Mouse (Mus musculus): ENCODE results near the gene Zfp646. TPM values are rescaled to one million over a fixed set of nuclear protein-coding genes. Genes with fewer than 3 reads are reported as not detected.
"Not testable (repeated sequence)": the region's sequence is repeated elsewhere in the genome, so short reads cannot be mapped to it uniquely, and the experiment has no call there.

The Zfp646 gene
- total RNA-seq (2021), result 10 to 100 TPM; 34.6 to 35.9 TPM
- long read RNA-seq, full-length matches to known transcripts, result 4 of 13 reads
- long read RNA-seq, partial matches to known transcripts, result 7 of 13 reads
- long read RNA-seq, other reads (novel, unspliced or antisense), result 2 of 13 reads

DNA sequence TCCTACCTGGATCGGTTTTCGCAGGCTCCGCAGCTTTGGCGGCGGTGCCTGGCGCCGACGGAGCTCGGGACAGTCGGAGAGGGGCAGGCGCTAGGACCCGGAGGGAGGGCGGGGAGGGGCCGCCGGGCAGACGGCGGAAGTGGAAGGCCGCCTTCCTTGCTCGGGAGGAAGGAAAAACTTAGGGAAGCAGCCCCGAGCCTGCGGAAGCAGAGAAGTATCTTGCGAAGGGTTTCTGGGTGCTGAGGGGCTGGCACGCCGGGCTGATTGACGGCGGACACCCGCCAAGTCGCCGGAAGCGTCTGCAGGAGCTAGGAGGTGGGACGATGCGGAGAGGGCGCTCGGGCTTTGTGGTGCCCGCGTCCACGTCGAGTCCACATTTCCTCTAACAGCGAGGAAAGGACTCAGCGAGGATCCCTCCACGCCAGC lies at the start of gene Zfp646:
TSS of gene Zfp646 (plus strand) at position 181 of the 426 bp plus-strand sequence.
- peak; percentile 68 to 76 for DNase-seq (ENCODE audit: low spot score in 2 of 2)

DNA sequence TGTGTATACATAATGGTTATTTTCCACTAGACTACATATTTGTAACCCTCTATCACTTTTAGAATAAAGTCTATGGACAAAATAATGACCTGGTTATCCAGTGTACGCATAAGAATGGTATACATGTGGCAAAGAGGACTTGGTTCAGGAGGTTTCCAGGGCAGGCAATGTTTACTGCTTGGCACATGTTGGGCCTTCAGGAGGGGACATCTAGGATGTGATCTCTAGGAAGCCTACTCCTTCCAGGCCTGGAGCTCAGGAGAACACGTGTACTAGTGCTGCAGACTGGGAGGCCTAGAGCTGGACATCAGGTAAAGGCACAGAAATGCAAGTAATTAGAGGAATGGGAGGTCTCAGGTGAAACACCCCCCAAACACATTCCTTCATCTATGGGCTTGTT lies 40.5 kb upstream of the Zfp646 start:
- DNase-seq (ENCODE audit: low spot score in 2 of 2), result no peak

DNA sequence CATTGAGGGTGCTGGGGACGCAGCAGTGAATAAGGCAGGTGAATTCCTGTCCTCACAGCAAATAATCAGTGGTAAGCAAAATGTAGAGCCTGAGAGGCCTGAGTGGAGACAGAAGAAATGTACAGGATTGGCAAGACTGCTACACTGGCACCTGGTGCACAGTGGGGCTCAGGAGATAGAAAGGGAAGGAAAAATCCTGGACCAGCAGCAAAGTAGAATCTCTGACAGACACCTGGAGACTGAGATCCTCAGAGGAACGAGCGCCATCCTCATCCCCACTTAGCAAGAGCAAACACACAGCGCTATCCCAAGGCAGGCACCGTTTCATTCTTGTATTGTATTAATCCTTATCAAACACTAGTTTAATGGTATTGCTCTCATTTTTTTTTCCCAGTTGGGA lies 38.5 kb upstream of the Zfp646 start:
- DNase-seq (ENCODE audit: low spot score in 2 of 2), result no peak

DNA sequence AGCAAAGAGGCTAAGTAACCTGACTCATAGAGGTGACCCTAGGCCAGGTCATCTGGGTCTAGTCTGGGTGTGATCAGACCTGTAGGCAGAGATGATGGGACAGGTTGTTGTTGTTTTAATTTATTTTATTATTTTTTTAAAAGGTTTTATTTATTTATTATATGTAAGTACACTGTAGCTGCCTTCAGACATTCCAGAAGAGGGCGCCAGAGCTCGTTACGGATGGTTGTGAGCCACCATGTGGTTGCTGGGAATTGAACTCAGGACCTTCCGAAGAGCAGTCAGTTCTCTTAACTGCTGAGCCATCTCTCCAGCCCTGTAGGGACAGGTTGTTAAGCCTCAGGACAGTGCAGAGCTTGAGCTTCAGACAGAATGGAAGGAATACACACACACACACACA lies 38.1 kb upstream of the Zfp646 start:
- not testable (repeated sequence) for DNase-seq (ENCODE audit: low spot score in 2 of 2)

DNA sequence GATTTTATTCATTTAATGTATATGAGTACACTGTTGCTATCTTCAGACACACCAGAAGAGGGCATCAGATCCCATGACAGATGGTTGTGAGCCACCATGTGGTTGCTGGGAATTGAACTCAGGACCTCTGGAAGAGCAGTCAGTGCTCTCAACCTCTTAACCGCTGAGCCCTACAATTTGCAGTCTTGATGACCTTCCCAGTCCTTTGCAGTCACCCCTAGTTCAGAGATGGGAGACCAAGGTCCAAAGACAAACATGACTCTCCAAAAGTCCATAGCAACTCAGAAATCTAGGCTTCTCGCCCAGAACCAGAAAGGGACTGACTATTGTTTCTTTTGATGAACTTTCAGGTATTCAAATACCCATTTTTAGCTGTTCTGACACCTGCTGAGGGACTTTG lies 36.0 kb upstream of the Zfp646 start:
- DNase-seq (ENCODE audit: low spot score in 2 of 2), result not testable (repeated sequence)

DNA sequence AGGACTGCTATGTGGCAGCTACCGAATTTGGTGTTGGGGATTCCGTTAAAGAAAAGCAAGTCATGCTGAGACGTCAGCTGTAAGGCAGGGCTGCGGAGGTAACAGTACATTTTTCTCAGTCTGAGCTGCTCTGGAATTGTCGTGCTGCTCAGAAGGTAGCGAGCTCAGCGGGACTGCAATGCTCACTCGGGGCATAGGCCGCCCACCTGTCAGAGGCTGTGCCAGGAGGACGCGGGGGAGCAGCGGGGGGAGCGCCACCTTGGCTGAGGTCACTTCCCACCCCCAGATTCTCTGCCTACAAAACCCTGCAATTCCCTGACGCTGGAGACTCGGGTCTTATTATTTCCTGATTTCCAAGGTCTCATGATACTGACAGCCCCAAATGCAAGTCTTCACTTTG lies 35.1 kb upstream of the Zfp646 start:
- peak in 1 of 2 experiments; percentile 59 for DNase-seq (ENCODE audit: low spot score in 2 of 2)

DNA sequence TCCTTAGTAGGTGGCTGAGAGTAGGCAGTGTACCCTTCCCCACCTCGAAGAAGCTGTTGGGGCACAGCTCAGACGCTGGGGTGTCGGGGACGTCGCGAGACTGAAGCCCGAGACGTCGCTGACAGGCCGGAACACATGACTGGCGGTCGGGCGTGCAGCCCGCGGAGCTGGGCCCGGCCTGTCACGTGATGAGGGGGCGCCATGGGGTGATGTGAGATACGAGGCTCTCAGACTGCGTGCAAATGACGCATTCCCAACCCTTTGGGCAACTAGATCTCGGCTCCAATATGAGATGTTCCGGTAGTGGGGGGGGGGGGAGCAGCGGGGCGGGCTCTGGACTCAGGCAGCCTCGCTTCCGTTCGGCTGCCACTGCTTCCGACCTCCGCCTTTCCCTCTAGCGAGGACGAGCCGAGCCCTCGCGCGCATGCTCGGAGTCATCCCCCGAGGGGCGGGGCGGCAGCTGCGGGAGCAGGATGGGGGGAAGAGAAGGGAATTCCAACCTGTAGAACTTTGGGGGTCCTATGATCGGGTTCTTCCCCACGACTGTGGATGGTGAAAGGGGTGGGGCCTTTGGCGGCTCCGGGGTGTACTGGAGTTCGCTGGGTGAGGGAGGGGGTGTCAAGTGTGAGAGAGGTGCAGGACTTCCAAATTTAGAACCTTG lies 34.6 kb upstream of the Zfp646 start:
- DNase-seq (ENCODE audit: low spot score in 2 of 2), result peak; percentile 94 to 97

DNA sequence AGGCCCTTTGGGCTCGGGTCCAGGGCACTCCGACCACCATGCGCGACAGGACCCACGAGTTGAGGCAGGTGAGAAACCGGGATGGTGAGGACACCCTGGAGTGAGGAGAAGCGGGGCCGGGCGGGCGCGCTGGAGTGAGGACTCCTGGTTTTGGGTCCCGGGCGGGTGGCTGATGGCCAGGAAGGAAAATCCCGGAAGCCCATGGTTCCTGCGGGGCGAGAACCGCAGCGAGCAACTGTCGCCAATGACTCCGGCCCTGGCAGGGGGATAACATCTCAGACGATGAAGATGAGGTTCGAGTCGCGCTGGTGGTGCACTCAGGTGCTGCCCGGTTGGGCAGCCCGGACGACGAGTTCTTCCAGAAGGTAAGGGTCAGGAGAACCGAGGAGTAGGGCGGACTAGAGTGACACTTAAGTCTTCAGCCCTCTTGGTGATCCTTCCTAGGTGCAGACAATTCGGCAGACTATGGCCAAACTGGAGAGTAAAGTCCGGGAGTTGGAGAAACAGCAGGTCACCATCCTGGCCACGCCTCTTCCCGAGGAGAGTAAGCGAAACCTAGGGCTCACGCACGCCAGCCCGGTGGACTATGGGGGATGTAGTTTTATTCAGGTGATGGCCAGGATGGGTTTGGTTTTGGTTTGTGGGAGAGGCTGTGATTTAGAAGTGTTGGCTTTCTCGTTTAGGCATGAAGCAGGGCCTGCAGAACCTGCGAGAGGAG lies 33.9 kb upstream of the Zfp646 start:
- DNase-seq (ENCODE audit: low spot score in 2 of 2), result peak; percentile 73 to 83

DNA sequence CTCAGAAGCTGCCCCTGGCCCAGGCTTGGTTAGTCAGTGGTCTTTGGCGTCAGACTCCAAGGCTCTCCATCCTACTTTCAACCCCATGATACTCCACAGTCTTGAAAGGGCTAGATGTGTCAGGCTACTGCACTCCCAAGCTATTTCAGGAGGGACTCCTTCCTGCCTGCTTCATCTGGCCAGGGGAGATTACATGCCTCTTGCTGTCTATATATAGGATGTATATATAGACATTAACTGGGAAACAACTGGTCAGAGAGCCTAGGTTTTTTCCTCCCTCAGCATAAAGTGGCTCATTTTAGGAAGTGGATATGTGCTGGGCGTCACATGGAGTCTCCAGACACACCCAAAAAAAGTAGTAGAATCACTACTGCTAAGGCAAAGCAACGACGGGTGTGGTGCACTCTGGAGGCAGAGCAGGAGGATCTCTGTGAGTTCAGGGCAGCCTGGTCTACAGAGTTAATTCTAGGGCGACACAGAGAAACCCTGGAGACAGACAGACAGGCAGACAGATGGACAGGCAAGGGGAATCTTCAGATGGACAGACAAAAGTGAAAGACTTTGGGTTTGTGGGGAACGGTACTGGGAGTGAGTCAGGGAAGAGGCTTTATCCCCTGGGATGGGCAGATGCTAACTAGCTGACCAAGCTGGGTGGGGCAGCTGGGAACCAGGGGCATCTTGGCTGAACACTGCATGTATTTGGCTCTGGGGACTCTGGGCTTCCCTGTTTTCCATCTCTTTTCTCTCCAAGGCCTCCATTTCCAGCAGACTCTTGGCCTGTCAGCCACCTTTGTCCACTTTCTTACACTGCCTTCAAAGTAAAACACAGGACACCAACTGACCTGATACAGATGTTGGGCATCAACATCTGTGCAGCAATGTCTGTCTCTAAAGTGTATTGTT lies 25.8 kb upstream of the Zfp646 start:
- DNase-seq (ENCODE audit: low spot score in 2 of 2), result no peak

DNA sequence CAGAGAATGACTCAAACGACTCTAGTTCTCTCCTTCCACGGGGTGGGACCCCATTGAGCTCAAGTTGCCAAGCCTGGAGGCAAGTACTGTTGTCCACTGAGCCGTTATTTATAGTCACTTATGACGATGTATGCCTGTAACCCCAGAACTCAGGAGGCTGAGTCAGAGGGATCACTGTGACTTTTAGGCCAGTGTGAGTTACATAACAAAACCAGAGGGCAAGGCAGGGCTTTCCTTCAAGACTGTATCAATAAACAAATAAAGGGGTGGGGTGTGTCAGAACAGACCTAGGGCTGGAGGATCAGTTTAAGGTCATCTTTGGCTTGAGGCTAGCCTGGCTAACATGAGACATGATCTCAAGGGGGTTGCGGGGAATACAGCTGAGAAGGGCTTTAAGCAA lies 25.1 kb upstream of the Zfp646 start:
- DNase-seq (ENCODE audit: low spot score in 2 of 2), result no peak

DNA sequence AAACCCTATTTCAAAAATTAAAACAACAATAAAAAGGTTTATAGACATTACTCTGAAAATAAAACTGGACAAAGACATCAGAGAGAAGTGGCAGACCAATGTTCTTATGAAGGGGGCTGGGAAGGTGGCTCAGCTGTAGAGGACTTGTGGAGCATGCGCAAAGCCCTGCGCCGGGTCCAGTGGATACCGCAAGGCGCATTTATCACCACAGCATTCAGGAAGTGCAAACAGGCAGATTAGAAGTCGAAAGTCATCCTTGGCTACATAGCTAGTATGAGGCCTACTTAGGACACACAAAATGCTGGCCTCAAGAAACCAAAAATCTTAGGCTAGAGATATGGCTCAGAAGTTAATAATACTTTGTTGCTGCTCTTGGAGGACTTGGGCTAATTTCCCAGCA lies 17.8 kb upstream of the Zfp646 start:
- DNase-seq (ENCODE audit: low spot score in 2 of 2), result no peak

DNA sequence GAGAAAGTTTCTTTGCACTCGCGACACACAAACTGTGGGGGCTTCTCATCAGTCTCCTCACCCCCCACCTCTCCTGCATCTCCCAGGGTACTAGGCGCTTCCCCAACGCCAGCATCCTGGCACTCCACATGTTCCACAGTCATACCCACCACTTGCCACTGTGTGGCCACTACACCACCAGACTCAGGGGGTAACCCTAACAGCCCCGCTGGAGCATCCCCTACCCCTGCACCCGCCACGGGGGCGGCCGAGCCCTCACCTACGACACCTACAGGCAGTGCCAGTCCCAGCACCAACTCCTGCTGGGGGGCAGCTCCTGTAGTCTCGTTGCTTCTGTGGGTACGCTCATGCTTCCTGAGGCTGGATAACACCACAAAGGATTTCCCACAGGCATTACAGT lies 9.6 kb upstream of the Zfp646 start:
- no peak for DNase-seq (ENCODE audit: low spot score in 2 of 2)

DNA sequence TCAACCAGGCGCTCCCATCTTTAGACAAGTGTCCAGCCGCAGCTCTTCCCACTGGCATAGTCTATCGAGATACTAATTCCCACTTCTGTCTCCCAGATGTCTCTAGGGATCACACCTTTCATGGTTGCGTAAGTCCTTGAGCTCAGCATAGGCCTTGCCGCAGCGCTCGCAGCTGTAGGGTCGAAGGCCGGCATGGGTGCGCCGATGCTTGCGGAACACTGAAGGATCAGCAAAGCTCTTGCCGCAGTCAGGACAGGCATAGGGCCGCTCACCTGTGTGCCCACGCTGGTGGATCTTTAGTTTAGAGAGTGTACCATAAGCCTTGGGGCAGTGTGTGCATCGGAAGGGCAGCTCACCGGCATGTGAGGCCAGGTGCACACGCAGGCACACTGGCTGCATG lies 8.4 kb upstream of the Zfp646 start:
- no peak for DNase-seq (ENCODE audit: low spot score in 2 of 2)

DNA sequence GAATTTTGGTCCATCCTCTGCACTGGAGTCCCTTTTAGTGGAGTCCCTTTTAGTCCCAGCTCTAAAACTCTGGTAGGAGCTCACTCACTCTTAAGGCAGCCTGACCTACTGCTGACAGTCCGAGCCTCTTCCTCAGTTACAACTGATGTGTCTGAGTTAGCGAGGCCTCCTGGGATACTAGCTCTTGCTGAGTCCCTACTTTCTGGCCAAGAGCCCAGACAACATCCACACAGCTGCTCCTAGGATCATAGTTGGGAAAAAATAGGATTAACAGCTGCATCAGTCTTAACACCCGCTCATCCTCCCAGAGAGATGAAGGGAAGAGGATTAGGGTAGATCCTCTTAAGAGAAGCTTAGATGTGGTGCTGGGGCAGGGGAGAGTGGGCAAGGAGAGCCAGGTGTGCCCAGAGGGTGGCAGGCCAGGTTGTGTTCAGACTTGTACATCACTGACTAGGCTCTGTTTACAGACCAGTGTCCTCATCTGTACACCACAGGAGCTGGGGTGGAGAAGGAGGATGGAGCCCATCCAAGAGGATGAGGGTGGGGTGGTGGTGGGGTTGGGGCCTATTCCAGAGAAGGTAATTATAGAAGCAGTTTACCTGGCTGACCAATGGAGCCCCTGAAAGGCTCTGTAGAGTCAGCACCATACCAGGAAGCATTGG lies 6.7 kb upstream of the Zfp646 start:
- DNase-seq (ENCODE audit: low spot score in 2 of 2), result no peak

DNA sequence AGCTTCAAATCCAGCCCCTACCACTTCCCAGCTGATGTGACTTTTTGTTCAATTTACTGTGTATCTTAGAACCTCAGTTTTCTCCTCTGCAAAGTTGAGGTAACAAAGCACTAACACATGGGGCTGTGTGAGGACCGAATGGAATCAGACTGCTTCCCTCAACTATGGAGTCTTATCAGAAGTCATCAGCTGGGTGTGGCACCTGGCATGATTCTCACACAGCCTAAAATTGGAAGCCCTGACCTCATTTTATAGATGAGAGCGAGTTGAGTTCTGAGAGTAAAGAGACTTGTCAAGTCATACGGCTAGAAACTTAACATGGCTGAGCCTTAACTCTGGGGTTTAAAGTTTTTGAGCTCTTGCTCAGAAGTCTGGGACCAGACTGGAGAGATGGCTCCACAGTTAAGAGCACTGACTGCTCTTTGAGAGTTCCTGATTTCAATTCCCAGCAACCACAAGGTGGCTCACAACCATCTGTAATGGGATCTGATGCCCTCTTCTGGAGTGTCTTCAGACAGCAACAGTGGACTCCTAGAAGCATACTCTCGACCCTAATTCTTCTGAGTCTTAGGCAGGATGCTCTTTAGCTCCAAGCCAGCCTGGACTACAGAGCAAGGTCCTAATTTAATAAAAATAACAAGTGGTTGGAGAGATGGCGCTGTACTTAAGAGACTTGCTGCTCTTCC lies 5.7 kb upstream of the Zfp646 start:
- no peak for DNase-seq (ENCODE audit: low spot score in 2 of 2)

DNA sequence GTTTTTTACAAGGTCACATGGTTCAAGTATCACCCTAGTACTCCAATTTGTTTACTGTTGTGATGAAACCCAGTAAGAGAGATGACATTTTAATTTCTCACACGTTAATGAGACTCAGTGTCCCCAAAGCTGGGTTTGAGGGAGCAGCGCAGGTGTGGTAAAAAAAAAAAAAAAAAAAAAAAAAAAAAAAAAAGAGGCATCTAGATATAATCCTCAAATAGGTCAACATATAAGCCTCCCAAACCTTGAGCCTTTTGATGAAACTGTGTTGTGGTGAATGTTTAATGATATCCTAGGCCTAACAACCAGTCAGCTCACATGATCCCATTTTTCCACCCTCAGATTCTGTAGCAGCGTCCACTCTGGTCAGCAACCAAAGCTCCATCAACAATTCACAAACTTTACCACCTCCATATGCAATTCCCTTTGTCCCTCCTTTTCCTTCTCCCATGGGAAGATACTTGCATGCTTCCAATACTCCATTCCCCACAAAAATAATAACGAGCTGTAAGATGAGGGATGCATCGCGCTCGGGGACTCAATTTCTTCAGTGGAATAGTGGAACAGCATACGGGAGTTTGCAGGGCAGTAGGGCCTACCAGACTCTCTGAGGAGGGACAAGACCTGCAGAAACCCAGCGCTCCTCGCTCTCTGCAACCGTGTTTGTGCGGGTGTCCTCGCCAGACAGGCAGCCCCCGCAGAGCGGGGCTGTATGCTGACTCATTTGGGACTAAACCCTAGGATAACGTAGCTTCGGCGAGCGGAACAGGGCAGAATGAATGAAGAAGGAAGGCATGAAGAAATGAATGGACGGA lies 1.0 kb upstream of the Zfp646 start:
- DNase-seq (ENCODE audit: low spot score in 2 of 2), result no peak

DNA sequence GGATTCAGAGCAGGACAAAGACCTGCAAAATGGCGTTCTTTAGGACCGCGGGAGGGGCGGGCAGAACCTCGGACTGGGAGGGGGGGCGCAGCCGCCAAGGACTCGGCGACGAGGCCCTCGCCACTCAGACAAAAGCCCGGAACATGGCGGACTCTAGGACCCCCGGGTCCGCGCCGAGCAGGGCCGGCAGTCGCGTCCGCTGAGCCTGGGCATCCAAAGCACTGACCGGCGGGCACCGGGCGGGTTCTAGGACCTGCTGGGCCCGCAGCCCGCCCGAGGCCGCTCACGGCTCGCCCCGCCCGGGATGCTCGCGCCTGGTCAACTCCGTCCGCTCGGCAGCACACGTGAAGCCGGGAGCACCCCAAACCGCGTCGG lies 407 bp upstream of the Zfp646 start:
- DNase-seq (ENCODE audit: low spot score in 2 of 2), result peak; percentile 92 to 95

DNA sequence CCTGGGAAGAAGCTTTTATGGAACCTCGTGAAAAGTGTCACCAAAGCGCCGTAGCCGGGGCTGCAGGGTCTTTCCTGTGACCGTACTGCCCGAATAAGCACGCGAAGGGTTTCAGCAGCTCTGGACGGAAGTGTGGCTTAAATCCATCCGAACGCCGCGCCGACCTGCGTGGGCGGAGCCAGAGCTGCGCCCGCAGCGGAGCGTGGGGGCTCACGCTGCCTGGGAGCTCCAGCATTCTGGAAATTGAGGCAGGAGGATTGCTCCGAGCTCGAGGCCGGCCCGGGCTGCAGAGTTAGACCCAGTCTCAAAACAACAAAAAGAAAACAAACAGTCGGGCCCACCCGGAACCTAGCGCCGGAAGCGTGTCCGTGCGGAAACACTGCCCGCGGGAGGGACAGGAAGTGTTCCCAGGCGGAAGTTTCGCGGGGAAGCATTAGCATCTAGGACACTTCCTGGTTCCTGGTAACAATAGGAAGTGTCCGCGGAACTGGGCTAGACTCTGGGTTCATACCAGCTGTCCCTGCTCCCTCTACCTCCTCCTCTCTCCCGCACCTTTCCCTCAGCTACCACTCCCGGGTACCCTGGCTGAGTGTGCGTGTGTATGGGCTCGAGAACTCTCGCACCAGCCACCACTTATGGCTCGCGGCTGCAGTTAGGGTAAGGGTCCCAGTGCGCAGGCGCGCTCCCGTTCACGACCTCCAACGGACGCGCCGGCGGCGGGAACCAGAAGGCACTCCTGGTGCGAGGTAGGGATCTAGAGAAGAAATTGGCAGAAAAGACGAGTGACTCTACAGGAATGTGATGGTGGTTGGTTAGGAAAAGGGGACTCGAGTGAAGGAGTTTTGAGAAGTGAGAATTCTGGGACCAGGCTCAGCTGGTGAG lies 687 bp downstream of the Zfp646 start, which contains the start of gene Zfp668:
TSS of gene Zfp668 (minus strand) at position 362 of the 882 bp plus-strand sequence.
- peak; percentile 82 to 95 for DNase-seq (ENCODE audit: low spot score in 2 of 2)

DNA sequence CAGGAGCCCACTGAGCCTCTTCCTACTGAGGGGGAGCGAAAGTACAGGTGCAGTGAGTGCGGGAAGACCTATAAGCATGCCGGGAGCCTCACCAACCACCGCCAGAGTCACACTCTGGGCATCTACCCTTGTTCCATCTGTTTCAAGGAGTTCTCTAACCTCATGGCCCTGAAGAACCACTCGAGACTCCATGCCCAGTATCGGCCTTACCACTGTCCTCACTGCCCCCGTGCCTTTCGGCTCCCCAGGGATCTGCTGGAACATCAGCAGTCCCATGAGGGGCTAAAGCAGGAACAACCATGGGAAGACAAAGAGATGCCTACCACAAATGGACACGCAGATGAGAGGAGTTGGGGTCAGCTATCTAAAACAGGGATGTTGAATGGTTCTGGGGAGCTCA lies 3.3 kb downstream of the Zfp646 start:
- DNase-seq (ENCODE audit: low spot score in 2 of 2), result no peak
